Mouse (Mus musculus) heart, embryonic 14.5 days (tissue): ENCODE measurements around the gene Ube2s. TPM values are rescaled to one million over a fixed set of nuclear protein-coding genes. Genes with fewer than 3 reads are reported as not detected.

Experiments used
- ATAC-seq: fragments of 200-750 bp; cut with Nextera tagmentation; 2 replicates; pipeline ENCODE4 v1.8.0; 2017; ENCODE audit warnings: low read depth, moderate TSS enrichment; ENCODE audit not compliant: insufficient number of reproducible peaks, insufficient read depth, low FRiP score
- H3K27ac ChIP-seq, 2 experiments: fragments of 200-500 bp in 1 of 2; fragments of 300-500 bp in 1 of 2; sonication (generic) in 1 of 2; replicated peaks in 1 of 2; 2 replicates each; pipeline ENCODE4 v1.5.1; 2012 to 2014; ENCODE audit warnings: low read depth in 2 of 2, low read length in 2 of 2, control low read depth in 1 of 2, mild to moderate bottlenecking in 1 of 2, mixed read lengths in 1 of 2; ENCODE audit not compliant: control insufficient read depth in 1 of 2, insufficient read depth in 1 of 2
- H3K27me3 ChIP-seq: fragments of 300-500 bp; sonication (generic); 2 replicates; pipeline ENCODE4 v1.6.1; 2014; ENCODE audit warnings: mild to moderate bottlenecking, low read length, control low read depth; ENCODE audit not compliant: control insufficient read depth, insufficient read depth
- H3K36me3 ChIP-seq: fragments of 300-500 bp; sonication (generic); 2 replicates; pipeline ENCODE4 v1.6.1; 2014; ENCODE audit warnings: mild to moderate bottlenecking, control low read depth, low read length, mixed read lengths; ENCODE audit not compliant: control insufficient read depth, insufficient read depth
- H3K4me1 ChIP-seq, 2 experiments: fragments of 200-500 bp in 1 of 2; fragments of 300-500 bp in 1 of 2; sonication (generic) in 1 of 2; 2 replicates each; pipeline ENCODE4 v1.6.1; 2012 to 2014; ENCODE audit warnings: low read length in 2 of 2, control low read depth in 1 of 2, mixed read lengths in 1 of 2; ENCODE audit not compliant: control insufficient read depth in 2 of 2, insufficient read depth in 2 of 2
- H3K4me2 ChIP-seq: fragments of 300-500 bp; sonication (generic); 2 replicates; pipeline ENCODE4 v1.6.1; 2014; ENCODE audit warnings: mild to moderate bottlenecking, low read length
- H3K4me3 ChIP-seq, 2 experiments: fragments of 200-500 bp in 1 of 2; fragments of 300-500 bp in 1 of 2; sonication (generic) in 1 of 2; 2 replicates each; pipeline ENCODE4 v1.5.1; 2012 to 2014; ENCODE audit warnings: low read length in 2 of 2, mild to moderate bottlenecking in 2 of 2, control low read depth in 1 of 2, low read depth in 1 of 2, moderate library complexity in 1 of 2; ENCODE audit not compliant: control insufficient read depth in 1 of 2, insufficient read depth in 1 of 2
- H3K9ac ChIP-seq: fragments of 300-500 bp; sonication (generic); 2 replicates; pipeline ENCODE4 v1.6.1; 2014; ENCODE audit warnings: mild to moderate bottlenecking, low read length
- H3K9me3 ChIP-seq: fragments of 300-500 bp; sonication (generic); 2 replicates; pipeline ENCODE4 v1.6.1; 2016; ENCODE audit warnings: low read length, control low read depth; ENCODE audit not compliant: control insufficient read depth
- WGBS: fragments of 180-500 bp; shearing (Covaris S2); extraction: QIAGEN DNeasy Blood & Tissue Kit; methylation state at CpG from one replicate; pipeline ENCODE4 v1.1.7; 2014; 5-methylcytosine and 5-hydroxymethylcytosine counted together
- polyA plus RNA-seq: library from polyadenylated mRNA; unstranded; fragments of >200 nt; fragmentation: Nextera tagmentation; extraction: Ambion mirVana; gene quantifications from 2 replicates; pipeline ENCODE4 v1.2.1, GENCODE M21; 2014

Gene Ube2s
- polyA plus RNA-seq, 1 experiment from 2014 or later = 408 TPM

GRCm38 (mm10) chr7:4751971-4752820 lies 60.2 kb downstream of the Ube2s start:
- Histone ChIP-seq H3K4me1 (peaks cover 9 to 14% of the 10 kb centered on the region in 2 experiments), H3K4me3 (peak overlapping the region; percentile 40 to 43), H3K4me2 (peak overlapping the region; percentile 62), H3K9me3 (no peaks in the 10 kb centered on the region), H3K27ac (0 out of 4 replicates have a peak overlapping the region, but pooled peaks of 1 of the 2 experiments have one; percentile 41), H3K36me3 (no peaks in the 10 kb centered on the region), H3K9ac (peak overlapping the region; percentile 56), H3K27me3 (no peaks in the 10 kb centered on the region)
- 1% methylated on average over 30 of the region's 30 CpGs for WGBS
- ATAC-seq = peak; percentile 75

GRCm38 (mm10) chr7:4749169-4749568 lies 63.2 kb downstream of the Ube2s start:
- H3K9me3 ChIP-seq = no peaks in the 10 kb centered on the region
- H3K9ac ChIP-seq = no peak overlapping the region
- peaks cover 9 to 14% of the 10 kb centered on the region in 2 experiments for H3K4me1 ChIP-seq
- no peak for ATAC-seq
- WGBS = 35% methylated on average over 2 of the region's 2 CpGs
- H3K36me3 ChIP-seq = peaks cover 28% of the 10 kb centered on the region
- H3K4me2 ChIP-seq = no peak overlapping the region
- no peaks in the 10 kb centered on the region for H3K27me3 ChIP-seq
- H3K27ac ChIP-seq = no peak overlapping the region
- H3K4me3 ChIP-seq = no peak overlapping the region

- H3K4me2 ChIP-seq = no peak overlapping the region
- ATAC-seq = no peak
- H3K9me3 ChIP-seq = no peaks in the 10 kb centered on the region
- no peak overlapping the region for H3K27ac ChIP-seq
- no peak overlapping the region for H3K4me3 ChIP-seq
- H3K27me3 ChIP-seq = no peaks in the 10 kb centered on the region
- WGBS = 58% methylated on average over 4 of the region's 4 CpGs
- peaks cover 32% of the 10 kb centered on the region for H3K36me3 ChIP-seq
- H3K4me1 ChIP-seq = peaks cover 9 to 14% of the 10 kb centered on the region in 2 experiments
- no peak overlapping the region for H3K9ac ChIP-seq
Observed at GRCm38 (mm10) chr7:4748321-4748720, 64.1 kb downstream of the Ube2s start.

- ATAC-seq = no peak
- no peak overlapping the region for H3K27ac ChIP-seq
- WGBS = 55% methylated on average over 9 of the region's 9 CpGs
Observed at GRCm38 (mm10) chr7:4747156-4747899, 65.1 kb downstream of the Ube2s start.

GRCm38 (mm10) chr7:4746326-4746980 lies 65.9 kb downstream of the Ube2s start:
- no peaks in the 10 kb centered on the region for H3K9me3 ChIP-seq
- H3K4me3 ChIP-seq = no peak overlapping the region
- H3K4me1 ChIP-seq = peaks cover 10 to 13% of the 10 kb centered on the region in 2 experiments
- no peak overlapping the region for H3K27ac ChIP-seq
- no peak overlapping the region for H3K9ac ChIP-seq
- no peaks in the 10 kb centered on the region for H3K27me3 ChIP-seq
- no peak for ATAC-seq
- H3K36me3 ChIP-seq = peaks cover 49% of the 10 kb centered on the region
- no peak overlapping the region for H3K4me2 ChIP-seq
- WGBS = 81% methylated on average over 22 of the region's 22 CpGs

More at GRCm38 (mm10) chr7:4747156-4747899, 65.1 kb downstream of the Ube2s start:
- Histone ChIP-seq H3K36me3 (peaks cover 42% of the 10 kb centered on the region), H3K4me1 (peaks cover 8 to 11% of the 10 kb centered on the region in 2 experiments), H3K9me3 (no peaks in the 10 kb centered on the region), H3K27me3 (no peaks in the 10 kb centered on the region), H3K4me2 (no peak overlapping the region), H3K4me3 (no peak overlapping the region), H3K9ac (no peak overlapping the region)

- WGBS = 89% methylated on average over 6 of the region's 6 CpGs
- Histone ChIP-seq H3K27me3 (no peaks in the 10 kb centered on the region), H3K27ac (no peak overlapping the region), H3K9me3 (no peaks in the 10 kb centered on the region), H3K4me2 (no peak overlapping the region), H3K36me3 (peaks cover 49% of the 10 kb centered on the region), H3K4me1 (peaks cover 10 to 19% of the 10 kb centered on the region in 2 experiments), H3K9ac (no peak overlapping the region), H3K4me3 (no peak overlapping the region)
- no peak for ATAC-seq
Observed at GRCm38 (mm10) chr7:4744886-4745285, 67.5 kb downstream of the Ube2s start.
